Mouse (Mus musculus) small intestine, adult 2 months (tissue): ENCODE data around the gene Ctdnep1. TPM values are rescaled to one million over a fixed set of nuclear protein-coding genes. Genes with fewer than 3 reads are reported as not detected.

Experiments
- H3K27ac ChIP-seq: fragments of 200-500 bp; 2 replicates; pipeline ENCODE4 v1.5.1; 2012; ENCODE audit warnings: low read depth, low read length, control low read depth, inconsistent platforms; ENCODE audit not compliant: insufficient read depth
- H3K27me3 ChIP-seq: fragments of 200-500 bp; 2 replicates; pipeline ENCODE4 v1.6.1; 2012; ENCODE audit warnings: mild to moderate bottlenecking, moderate library complexity, low read length, inconsistent platforms; ENCODE audit not compliant: control insufficient read depth, insufficient read depth
- H3K36me3 ChIP-seq: fragments of 200-500 bp; 2 replicates; pipeline ENCODE4 v1.6.1; 2012; ENCODE audit warnings: mild to moderate bottlenecking, low read length, control low read depth, inconsistent platforms; ENCODE audit not compliant: control insufficient read depth, insufficient read depth
- H3K4me1 ChIP-seq: fragments of 200-500 bp; 2 replicates; pipeline ENCODE4 v1.6.1; 2012; ENCODE audit warnings: low read length, inconsistent platforms, mixed read lengths; ENCODE audit not compliant: control insufficient read depth, insufficient read depth, insufficient read length
- H3K4me3 ChIP-seq: fragments of 200-500 bp; 2 replicates; pipeline ENCODE4 v1.5.1; 2012; ENCODE audit warnings: low read depth, mild to moderate bottlenecking, control low read depth, inconsistent platforms, low read length, moderate library complexity
- CTCF ChIP-seq: fragments of 200-500 bp; IDR thresholded peaks from 2 replicates; pipeline ENCODE4 v1.5.1; 2012; ENCODE audit warnings: low read depth, mild to moderate bottlenecking, control low read depth, inconsistent platforms, low read length, moderate library complexity, mixed read lengths; ENCODE audit not compliant: insufficient replicate concordance, insufficient read length; ENCODE audit errors: extremely low read depth
- POLR2A ChIP-seq: fragments of 200-500 bp; IDR thresholded peaks from 2 replicates; pipeline ENCODE4 v1.6.1; 2012; ENCODE audit warnings: low read depth, mild to moderate bottlenecking, control low read depth, inconsistent platforms, low read length, moderate library complexity
- WGBS: fragments of 180-500 bp; shearing (Covaris S2); methylation state at CpG from one replicate; pipeline ENCODE4 v1.1.7; 2018; 5-methylcytosine and 5-hydroxymethylcytosine counted together
- polyA plus RNA-seq: library from polyadenylated mRNA; depleted of rRNA; stranded (reverse); fragments of >200 nt; gene quantifications from 2 replicates; pipeline ENCODE4 v1.2.3, GENCODE M21; 2012; rRNA removed

Ctdnep1 gene
- 59.7 and 116 TPM in 2 replicates for polyA plus RNA-seq

- Histone ChIP-seq H3K4me1 (peaks cover 8% of the 10 kb centered on the region; the same call in 1 of the 2 replicates), H3K36me3 (peaks cover 23% of the 10 kb centered on the region), H3K4me3 (peak within 1 kb of the TSS; percentile 87), H3K27ac (peak within 1 kb of the TSS; percentile 93), H3K27me3 (no peaks in the 10 kb centered on the region)
- TF ChIP-seq CTCF (no peak), POLR2A (no peak)
- under 1% methylated on average over 43 of the region's 43 CpGs for WGBS
These were observed at the start of gene Ctdnep1 for GRCm38 (mm10) chr11:69981141-69981762. Gene Ctdnep1 (plus strand): TSS chr11:69981156.

DNA sequence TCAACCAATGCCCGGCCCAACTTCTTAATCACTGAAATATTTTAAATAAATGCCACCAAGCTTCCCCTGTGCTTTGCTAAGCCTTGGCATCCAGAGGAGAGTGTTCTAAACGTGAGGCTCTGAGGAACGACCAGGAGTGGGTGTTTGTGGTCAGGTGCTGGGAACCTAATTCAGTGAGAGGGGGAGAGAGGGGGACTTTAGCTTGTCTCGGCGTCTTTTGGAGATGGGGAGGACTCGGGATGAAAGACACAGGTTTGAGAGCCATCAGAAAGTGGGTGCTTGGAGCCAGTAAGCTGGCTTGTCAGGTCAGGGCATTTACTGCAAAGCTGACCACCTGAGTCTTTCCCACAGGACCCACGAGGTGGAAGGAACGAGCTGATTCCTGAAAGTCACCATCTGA lies 49.2 kb upstream of the Ctdnep1 start:
- H3K27me3 ChIP-seq, result peaks cover 11% of the 10 kb centered on the region; the same call in 1 of the 2 replicates
- peaks cover 8% of the 10 kb centered on the region for H3K4me1 ChIP-seq
- H3K36me3 ChIP-seq, result no peaks in the 10 kb centered on the region
- no peak overlapping the region for H3K27ac ChIP-seq
- TF ChIP-seq CTCF (no peak; the same call in 1 of the 2 replicates), POLR2A (no peak)
- 70% methylated on average over 8 of the region's 8 CpGs for WGBS
- no peak overlapping the region for H3K4me3 ChIP-seq

- Histone ChIP-seq H3K27ac (no peak overlapping the region), H3K36me3 (no peaks in the 10 kb centered on the region), H3K4me3 (no peak overlapping the region), H3K27me3 (peaks cover 11% of the 10 kb centered on the region; the same call in 1 of the 2 replicates), H3K4me1 (peaks cover 11% of the 10 kb centered on the region)
- 36% methylated on average over 3 of the region's 3 CpGs for WGBS
- TF ChIP-seq POLR2A (no peak), CTCF (no peak)
These were observed 48.7 kb upstream of the Ctdnep1 start for GRCm38 (mm10) chr11:69932254-69932653.

- Histone ChIP-seq H3K27me3 (peaks cover 11% of the 10 kb centered on the region; the same call in 1 of the 2 replicates), H3K27ac (no peak overlapping the region), H3K4me3 (no peak overlapping the region), H3K4me1 (peaks cover 11% of the 10 kb centered on the region), H3K36me3 (no peaks in the 10 kb centered on the region)
- 52% methylated on average over 4 of the region's 4 CpGs for WGBS
- TF ChIP-seq POLR2A (no peak), CTCF (no peak)
These were observed 47.9 kb upstream of the Ctdnep1 start for GRCm38 (mm10) chr11:69933066-69933465.

GRCm38 (mm10) chr11:69934169-69934568 lies 46.8 kb upstream of the Ctdnep1 start:
- Histone ChIP-seq H3K4me1 (peaks cover 11% of the 10 kb centered on the region), H3K27me3 (peaks cover 11% of the 10 kb centered on the region; the same call in 1 of the 2 replicates), H3K36me3 (no peaks in the 10 kb centered on the region), H3K4me3 (peak overlapping the region; percentile 26; the same call in 1 of the 2 replicates), H3K27ac (no peak overlapping the region)
- TF ChIP-seq POLR2A, result no peak
- peak; percentile 93 for TF ChIP-seq CTCF
- WGBS, result 1% methylated on average over 18 of the region's 18 CpGs

- Histone ChIP-seq H3K27ac (no peak overlapping the region), H3K27me3 (peaks cover 11% of the 10 kb centered on the region; the same call in 1 of the 2 replicates), H3K4me1 (peaks cover 11% of the 10 kb centered on the region), H3K4me3 (no peak overlapping the region), H3K36me3 (no peaks in the 10 kb centered on the region)
- TF ChIP-seq CTCF (no peak), POLR2A (no peak)
- WGBS, result 11% methylated on average over 6 of the region's 6 CpGs
These were observed 46.3 kb upstream of the Ctdnep1 start for GRCm38 (mm10) chr11:69934681-69935080.

DNA sequence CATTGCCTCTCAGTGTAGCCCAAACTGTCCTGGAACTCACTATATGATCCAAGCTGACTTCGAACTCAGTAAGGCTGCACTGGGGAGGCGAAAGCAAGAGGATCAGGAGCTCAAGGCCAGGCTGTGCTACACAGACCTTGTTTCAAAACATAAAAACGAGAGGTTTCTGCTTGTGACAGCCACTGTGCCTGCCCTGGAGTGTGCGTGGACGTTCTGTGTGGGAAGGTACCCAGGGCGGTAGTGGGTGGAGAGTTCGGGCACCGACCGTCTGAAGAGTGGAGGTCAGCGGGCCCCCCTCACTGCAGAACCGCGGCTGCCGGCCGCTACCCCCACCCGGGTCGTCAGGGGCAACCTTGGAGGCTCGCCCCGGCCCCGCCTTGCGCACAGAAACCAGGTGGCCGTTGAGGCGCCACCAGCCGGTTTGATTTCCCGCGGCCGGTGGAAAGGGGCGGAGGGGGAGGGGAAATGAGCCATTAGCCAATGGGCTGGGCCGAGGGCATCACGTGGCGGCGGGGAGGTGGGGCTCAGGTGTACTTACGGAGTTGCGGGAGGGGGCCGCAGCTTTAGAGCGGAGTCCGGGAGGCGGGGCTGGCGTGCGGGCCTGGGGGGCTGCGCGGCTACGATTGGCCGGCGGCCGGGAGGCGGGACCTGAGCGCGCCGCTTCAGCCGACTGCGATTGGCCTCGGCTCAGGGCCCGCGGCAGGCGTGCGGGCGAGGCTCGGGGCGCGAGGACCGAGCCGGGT lies 45.6 kb upstream of the Ctdnep1 start, which contains the start of gene Ybx2:
Ybx2 (plus strand) TSS at position 660 of the 743 bp plus-strand sequence.
- Histone ChIP-seq H3K27me3 (peaks cover 11% of the 10 kb centered on the region; the same call in 1 of the 2 replicates), H3K4me3 (peak within 1 kb of the TSS; percentile 49), H3K36me3 (no peaks in the 10 kb centered on the region), H3K4me1 (peaks cover 11% of the 10 kb centered on the region), H3K27ac (no peak within 1 kb of the TSS)
- TF ChIP-seq POLR2A, result no peak
- TF ChIP-seq CTCF, result no peak
- 2% methylated on average over 49 of the region's 62 CpGs for WGBS
